Mouse (Mus musculus): ENCODE data around the gene Gm11020. TPM values are rescaled to one million over a fixed set of nuclear protein-coding genes. Genes with fewer than 3 reads are reported as not detected.

The Gm11020 gene
- polyA plus RNA-seq (2012), result not detected in 2 replicates

GRCm38 (mm10) chr8:104321267-104321666 lies at the start of gene Gm11020:
Gm11020 (plus strand) TSS chr8:104321567.

GRCm38 (mm10) chr8:104293081-104293480 lies 28.3 kb upstream of the Gm11020 start, which contains the start of gene Cmtm2a:
Cmtm2a (minus strand) TSS chr8:104293181.

GRCm38 (mm10) chr8:104309441-104310155 lies 11.8 kb upstream of the Gm11020 start, which contains the start of the genes Gm45711 and Cmtm1:
Gm45711 (minus strand) TSS chr8:104310081.
Cmtm1 (minus strand) TSS chr8:104310145.

GRCm38 (mm10) chr8:104321930-104322329 lies 563 bp downstream of the Gm11020 start, which contains the start of gene Cmtm2b:
Cmtm2b (plus strand) TSS chr8:104322230.

GRCm38 (mm10) chr8:104339229-104339982 lies 18.0 kb downstream of the Gm11020 start, which contains the start of gene Cmtm3:
Cmtm3 (plus strand) TSS chr8:104339410.

Other genes with a start within 250 kb of the Gm11020 start
- gene Cdh5, start 219.9 kb upstream of the Gm11020 start, polyA plus RNA-seq (2012), result 0.01 TPM in 1 of 2 replicates, not detected in the other
- not detected in 2 replicates for gene Bean1, start 151.1 kb upstream of the Gm11020 start, polyA plus RNA-seq (2012)
- gene Tk2, start 73.0 kb upstream of the Gm11020 start, polyA plus RNA-seq (2012), result 15.8 and 17.6 TPM in 2 replicates
- 6.2 and 11.1 TPM in 2 replicates for gene Cklf, start 70.7 kb upstream of the Gm11020 start, polyA plus RNA-seq (2012)
- not detected in 2 replicates for gene Cmtm2a, start 28.4 kb upstream of the Gm11020 start, polyA plus RNA-seq (2012)
- not detected in 2 replicates for gene Gm45711, start 11.5 kb upstream of the Gm11020 start, polyA plus RNA-seq (2012)
- gene Cmtm1, start 11.4 kb upstream of the Gm11020 start, polyA plus RNA-seq (2012), result not detected in 2 replicates
- not detected in 2 replicates for gene Cmtm2b, start 663 bp downstream of the Gm11020 start, polyA plus RNA-seq (2012)
- gene Cmtm3, start 17.8 kb downstream of the Gm11020 start, polyA plus RNA-seq (2012), result 79.5 and 81.5 TPM in 2 replicates
- 0.90 and 0.96 TPM in 2 replicates for gene Cmtm4, start 74.2 kb downstream of the Gm11020 start, polyA plus RNA-seq (2012)
- gene Dync1li2, start 121.5 kb downstream of the Gm11020 start, polyA plus RNA-seq (2012), result 13.9 and 20.8 TPM in 2 replicates
- gene Terb1, start 188.3 kb downstream of the Gm11020 start, polyA plus RNA-seq (2012), result 0.03 TPM in 1 of 2 replicates, not detected in the other
- gene Nae1, start 213.1 kb downstream of the Gm11020 start, polyA plus RNA-seq (2012), result 7.5 and 9.9 TPM in 2 replicates
- gene Car7, start 213.1 kb downstream of the Gm11020 start, polyA plus RNA-seq (2012), result 0.45 and 0.70 TPM in 2 replicates